Mouse (Mus musculus): ENCODE results near the gene Dnase1l2.
A peak's percentile ranks its signal among the peaks of the same experiment; 100 is the strongest.
"Not testable (repeated sequence)": the region's sequence is repeated elsewhere in the genome, so short reads cannot be mapped to it uniquely, and the experiment has no call there.

Dnase1l2 gene

GRCm38 (mm10) chr17:24441148-24441547 lies 1.8 kb downstream of the Dnase1l2 start:
- DNase-seq (ENCODE audit: inconsistent age in 2 of 2, low spot score in 1 of 2): no peak

GRCm38 (mm10) chr17:24440377-24440776 lies 2.5 kb downstream of the Dnase1l2 start:
- peak in 1 of 2 experiments; percentile 68 for DNase-seq (ENCODE audit: inconsistent age in 2 of 2, low spot score in 1 of 2)

- peak in 1 of 2 experiments; percentile 83 for DNase-seq (ENCODE audit: inconsistent age in 2 of 2, low spot score in 1 of 2)
Observed at GRCm38 (mm10) chr17:24437016-24437415, 5.9 kb downstream of the Dnase1l2 start.

- DNase-seq (ENCODE audit: inconsistent age in 2 of 2, low spot score in 1 of 2): peak; percentile 64 to 81
Observed at GRCm38 (mm10) chr17:24429201-24429983, 13.5 kb downstream of the Dnase1l2 start.

- DNase-seq (ENCODE audit: inconsistent age in 2 of 2, low spot score in 1 of 2): peak in 1 of 2 experiments; percentile 78
Observed at GRCm38 (mm10) chr17:24427170-24427557, 15.7 kb downstream of the Dnase1l2 start.

DNA sequence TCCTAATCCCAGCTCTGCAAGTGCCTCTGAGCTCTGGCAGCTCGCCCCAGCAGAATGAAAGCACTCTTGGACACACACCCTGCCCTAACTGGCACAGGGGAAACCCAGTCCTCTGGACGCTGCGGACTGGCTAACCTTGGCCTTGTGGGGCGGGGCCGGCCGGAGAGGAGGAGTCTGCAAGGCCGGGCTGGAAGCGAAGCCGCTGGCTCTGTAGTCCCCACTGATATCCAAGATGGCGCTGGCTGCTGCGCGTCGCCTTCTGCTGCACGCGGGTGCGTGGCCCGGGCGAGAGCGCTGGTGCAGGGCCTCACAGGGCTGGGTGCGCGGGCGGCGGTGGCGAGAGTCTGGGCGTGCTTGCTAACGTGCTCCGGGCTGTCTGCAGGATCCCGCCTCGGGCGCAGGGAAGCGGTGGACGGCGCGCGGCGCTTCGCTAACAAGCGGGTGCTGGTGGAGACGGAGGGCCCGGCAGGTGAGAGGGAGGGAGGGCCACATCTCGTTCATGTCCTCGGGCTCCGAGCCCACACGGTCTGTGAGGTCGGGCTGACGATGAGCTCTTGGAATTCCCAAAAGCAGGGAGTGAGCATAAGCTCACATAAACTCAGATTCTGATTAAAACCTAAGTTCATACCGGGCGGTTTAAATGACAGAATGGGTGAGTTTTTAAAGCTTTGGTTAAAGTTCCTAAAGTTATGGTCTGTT lies 16.3 kb downstream of the Dnase1l2 start, which contains the start of gene Eci1:
Gene Eci1 (plus strand): TSS at position 171 of the 699 bp plus-strand sequence.
- DNase-seq (ENCODE audit: inconsistent age in 2 of 2, low spot score in 1 of 2): peak; percentile 99

DNA sequence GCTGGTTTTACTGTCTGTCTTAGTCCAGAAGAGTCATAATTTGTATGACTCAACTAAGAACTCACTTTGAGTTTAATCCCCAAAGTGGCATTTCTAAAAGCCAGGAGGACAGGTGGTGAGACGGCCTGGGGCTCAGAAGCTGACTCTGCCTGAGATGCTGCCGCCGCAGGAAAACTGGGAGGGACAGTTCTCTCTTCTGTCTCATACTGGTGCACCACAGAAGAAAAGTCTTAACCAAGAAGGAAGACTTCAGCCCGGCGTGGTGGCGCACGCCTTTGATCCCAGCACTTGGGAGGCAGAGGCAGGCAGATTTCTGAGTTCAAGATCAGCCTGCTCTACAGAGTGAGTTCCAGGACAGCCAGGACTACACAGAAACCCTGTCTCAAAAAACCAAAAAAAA lies 17.0 kb downstream of the Dnase1l2 start:
- DNase-seq (ENCODE audit: inconsistent age in 2 of 2, low spot score in 1 of 2): peak in 1 of 2 experiments; percentile 57

GRCm38 (mm10) chr17:24425326-24425725 lies 17.6 kb downstream of the Dnase1l2 start:
- DNase-seq (ENCODE audit: inconsistent age in 2 of 2, low spot score in 1 of 2): not testable (repeated sequence)

- DNase-seq (ENCODE audit: inconsistent age in 2 of 2, low spot score in 1 of 2): no peak
Observed at GRCm38 (mm10) chr17:24424489-24424888, 18.4 kb downstream of the Dnase1l2 start.

DNA sequence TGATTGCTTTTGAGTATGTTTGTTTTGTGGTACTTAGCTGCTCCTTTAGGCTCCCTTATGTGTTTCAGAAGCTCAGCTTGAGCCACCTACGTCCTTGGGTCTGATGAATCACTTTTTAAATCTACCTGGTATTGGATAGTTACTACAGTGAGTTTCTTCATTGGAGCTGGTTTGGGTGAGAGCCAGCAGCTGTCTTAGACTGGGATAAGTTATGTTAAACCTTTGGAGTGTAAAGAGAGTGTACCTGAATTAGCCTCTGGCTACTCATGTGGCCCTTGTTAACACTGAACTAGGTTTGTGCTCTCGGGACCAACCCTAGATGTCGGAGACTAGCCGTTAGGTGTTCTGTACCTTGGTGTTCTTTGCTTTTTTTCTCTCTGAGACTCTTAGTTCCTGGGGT lies 19.8 kb downstream of the Dnase1l2 start:
- DNase-seq (ENCODE audit: inconsistent age in 2 of 2, low spot score in 1 of 2): no peak

GRCm38 (mm10) chr17:24416051-24416652 lies 26.8 kb downstream of the Dnase1l2 start:
- DNase-seq (ENCODE audit: inconsistent age in 2 of 2, low spot score in 1 of 2): no peak

- DNase-seq (ENCODE audit: inconsistent age in 2 of 2, low spot score in 1 of 2): no peak
Observed at GRCm38 (mm10) chr17:24415011-24415410, 27.9 kb downstream of the Dnase1l2 start.

- DNase-seq (ENCODE audit: inconsistent age in 2 of 2, low spot score in 1 of 2): peak; percentile 93 to 98
Observed at GRCm38 (mm10) chr17:24414230-24414976, 28.5 kb downstream of the Dnase1l2 start, which contains the start of gene Rnps1. Gene Rnps1, plus strand, starts transcription at chr17:24414565.

- DNase-seq (ENCODE audit: inconsistent age in 2 of 2, low spot score in 1 of 2): peak in 1 of 2 experiments; percentile 57
Observed at GRCm38 (mm10) chr17:24413557-24414211, 29.2 kb downstream of the Dnase1l2 start.

- DNase-seq (ENCODE audit: inconsistent age in 2 of 2, low spot score in 1 of 2): no peak
Observed at GRCm38 (mm10) chr17:24407116-24407803, 35.6 kb downstream of the Dnase1l2 start.

DNA sequence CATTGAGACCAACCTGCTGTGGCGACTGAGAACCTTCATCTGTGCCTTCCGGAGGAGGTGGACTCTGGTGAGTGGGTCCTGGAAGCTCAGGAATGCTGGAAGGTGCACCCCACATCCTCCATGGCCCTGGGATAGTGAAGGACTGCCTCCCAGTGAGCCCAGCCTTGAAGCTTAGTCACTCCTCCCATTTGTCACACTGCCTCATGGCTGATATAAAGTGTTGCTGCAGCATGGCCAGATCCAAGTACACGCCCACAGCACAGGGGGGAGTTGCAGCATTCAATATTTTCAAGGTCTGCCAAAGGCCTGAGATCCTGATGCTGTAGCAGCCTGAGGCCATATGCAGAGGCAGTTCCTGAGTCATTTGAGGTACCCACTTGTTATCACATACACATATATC lies 40.5 kb downstream of the Dnase1l2 start:
- DNase-seq (ENCODE audit: inconsistent age in 2 of 2, low spot score in 1 of 2): peak; percentile 91 to 95

DNA sequence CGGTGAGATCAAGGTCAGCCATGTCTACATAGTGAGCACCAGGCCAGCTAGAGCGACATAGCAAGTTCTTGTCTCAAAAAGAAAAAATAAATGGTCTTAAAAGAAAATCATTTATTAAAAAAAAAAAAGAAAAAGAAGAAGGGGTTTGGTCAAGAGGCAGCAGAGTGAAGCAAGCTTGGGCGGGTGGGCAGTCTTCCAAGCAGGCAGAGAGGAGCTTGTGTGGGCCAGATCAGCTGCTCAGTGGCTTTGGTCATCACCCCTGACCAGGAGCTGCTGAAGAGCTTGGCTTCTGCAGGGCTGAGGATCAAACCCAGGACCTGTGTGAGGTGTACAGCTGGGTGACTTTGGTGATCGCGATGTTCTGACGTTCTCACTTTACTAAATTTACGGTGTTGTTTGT lies 48.4 kb downstream of the Dnase1l2 start:
- no peak for DNase-seq (ENCODE audit: inconsistent age in 2 of 2, low spot score in 1 of 2)

- no peak for DNase-seq (ENCODE audit: inconsistent age in 2 of 2, low spot score in 1 of 2)
Observed at GRCm38 (mm10) chr17:24393527-24393926, 49.4 kb downstream of the Dnase1l2 start.

GRCm38 (mm10) chr17:24391149-24391548 lies 51.8 kb downstream of the Dnase1l2 start:
- peak in 1 of 2 experiments; percentile 59 for DNase-seq (ENCODE audit: inconsistent age in 2 of 2, low spot score in 1 of 2)

Data from adrenal gland, adult (tissue).